13 mouse cellular contexts compared by ENCODE assay signal in genomic region chr1:86916355-86916984, GRCm38 (mm10).
DNase-seq lines count a peak whose midpoint lies in the region; ATAC-seq and TF ChIP-seq lines count a peak whose summit lies in the region.
"Had no signal": no experiment of that assay in that cellular context is flagged by ENCODE, and none has a peak within 500 bp of the region (broad histone marks: within the 10 kb centered on the region; RNA-seq: fewer than 3 reads in every experiment).

No protein-coding gene starts in this region.

- DNase-seq in left cerebral cortex, adult 2 months (ENCODE audit: extremely low spot score in 1 of 2, low spot score in 2 of 2), result no peak
- no peak for DNase-seq in left cerebral cortex, postnatal 25 days (ENCODE audit: low spot score in 2 of 2)
- peak; percentile 13 for DNase-seq in brain, embryonic 14.5 days (ENCODE audit: low read depth)
- DNase-seq in hindbrain, embryonic 14.5 days (ENCODE audit: low spot score), result no peak
- no peak for DNase-seq in left cerebral cortex, postnatal 10 days (ENCODE audit: extremely low spot score in 1 of 2, low spot score in 2 of 2)
- DNase-seq in left cerebral cortex, adult 11 months (ENCODE audit: low spot score), result no peak
- DNase-seq: cerebellum, adult 9-11 months; kidney, adult 2 months; kidney, postnatal 4 days; right cerebral cortex, adult 18-20 months had no signal

- TF ChIP-seq CTCF in left cerebral cortex, adult 2 months (IDR thresholded peaks at IDR 0.05), result no peak
- no peak for TF ChIP-seq CTCF in brain, embryonic 14.5 days (IDR thresholded peaks at IDR 0.05; ENCODE audit: borderline replicate concordance, extremely low read depth, insufficient read depth, insufficient read length)

- 60% methylated on average over 8 of the region's 8 CpGs for WGBS in hindbrain, embryonic 14.5 days
- 34% methylated on average over 8 of the region's 8 CpGs for WGBS in liver, embryonic 16.5 days (ENCODE audit: insufficient replicate concordance)
- WGBS in intestine, embryonic 16.5 days, result 73% methylated on average over 8 of the region's 8 CpGs

- TF ChIP-seq POLR2A in brain, embryonic 14.5 days (IDR thresholded peaks at IDR 0.05; ENCODE audit: borderline replicate concordance, extremely low read depth, insufficient read depth, insufficient read length, poor library complexity, severe bottlenecking), result no peak

- H3K9me3 ChIP-seq in hindbrain, embryonic 14.5 days (ENCODE audit: control insufficient read depth, low read length), result no peaks in the 10 kb centered on the region
- no peaks in the 10 kb centered on the region for H3K9me3 ChIP-seq in liver, embryonic 16.5 days (replicated peaks; ENCODE audit: control insufficient read depth, low read length)
- H3K9me3 ChIP-seq in intestine, embryonic 16.5 days (ENCODE audit: control insufficient read depth, low read length), result no peaks in the 10 kb centered on the region
- H3K9me3 ChIP-seq: midbrain, embryonic 12.5 days had no signal

- H3K4me1 ChIP-seq in hindbrain, embryonic 14.5 days (replicated peaks; ENCODE audit: control insufficient read depth, insufficient read depth, low read length), result no peaks in the 10 kb centered on the region
- H3K4me1 ChIP-seq in liver, embryonic 16.5 days (ENCODE audit: control insufficient read depth, low read depth, low read length), result peaks cover 10% of the 10 kb centered on the region
- H3K4me1 ChIP-seq in intestine, embryonic 16.5 days (ENCODE audit: control insufficient read depth, insufficient read depth, low read length), result no peaks in the 10 kb centered on the region

- no peak overlapping the region for H3K9ac ChIP-seq in hindbrain, embryonic 14.5 days
- H3K9ac ChIP-seq in liver, embryonic 16.5 days (ENCODE audit: low read depth, low read length), result no peak overlapping the region
- H3K9ac ChIP-seq in intestine, embryonic 16.5 days (ENCODE audit: low read depth, low read length), result no peak overlapping the region
- H3K9ac ChIP-seq: midbrain, embryonic 12.5 days had no signal

- no peak overlapping the region for H3K4me2 ChIP-seq in hindbrain, embryonic 14.5 days (replicated peaks)
- peak overlapping the region; percentile 17 for H3K4me2 ChIP-seq in liver, embryonic 16.5 days (ENCODE audit: low read depth, low read length)
- H3K4me2 ChIP-seq in intestine, embryonic 16.5 days (ENCODE audit: low read depth, low read length), result no peak overlapping the region
- H3K4me2 ChIP-seq: midbrain, embryonic 12.5 days had no signal

- no peaks in the 10 kb centered on the region for H3K27me3 ChIP-seq in hindbrain, embryonic 14.5 days (ENCODE audit: control insufficient read depth, insufficient read depth, low read length)
- no peaks in the 10 kb centered on the region for H3K27me3 ChIP-seq in liver, embryonic 16.5 days (ENCODE audit: control insufficient read depth, insufficient read depth, low read depth, low read length)
- H3K27me3 ChIP-seq in intestine, embryonic 16.5 days (replicated peaks; ENCODE audit: control insufficient read depth, insufficient read depth, low read length), result no peaks in the 10 kb centered on the region
- H3K27me3 ChIP-seq: midbrain, embryonic 12.5 days had no signal

- intact Hi-C loops in left cerebral cortex, adult 2 months (cut with DNase I), result no loop called here
- intact Hi-C loops in left cerebral cortex, postnatal 25 days (cut with DNase I), result loop anchor here (2.0 kb wide), 1 partner anchor 14 kb away; no protein-coding TSS in a partner anchor
- intact Hi-C loops in left cerebral cortex, postnatal 10 days (cut with DNase I), result no loop called here

- H3K36me3 ChIP-seq in hindbrain, embryonic 14.5 days (replicated peaks; ENCODE audit: control insufficient read depth, insufficient read depth), result no peaks in the 10 kb centered on the region
- H3K36me3 ChIP-seq in liver, embryonic 16.5 days (ENCODE audit: control insufficient read depth, insufficient read depth), result no peaks in the 10 kb centered on the region
- no peaks in the 10 kb centered on the region for H3K36me3 ChIP-seq in intestine, embryonic 16.5 days (ENCODE audit: control insufficient read depth, insufficient read depth, low read length)
- H3K36me3 ChIP-seq: midbrain, embryonic 12.5 days had no signal

- peak overlapping the region; percentile 56 for H3K27ac ChIP-seq in left cerebral cortex, adult 2 months
- 0 out of 2 replicates have a peak overlapping the region, but pooled peaks have one; percentile 27 for H3K27ac ChIP-seq in hindbrain, embryonic 14.5 days
- H3K27ac ChIP-seq in liver, embryonic 16.5 days (ENCODE audit: low read length), result peak overlapping the region; percentile 62
- no peak overlapping the region for H3K27ac ChIP-seq in intestine, embryonic 16.5 days (ENCODE audit: low read length)
- H3K27ac ChIP-seq: midbrain, embryonic 12.5 days had no signal

- no peak overlapping the region for H3K4me3 ChIP-seq in left cerebral cortex, adult 2 months
- H3K4me3 ChIP-seq in hindbrain, embryonic 14.5 days (replicated peaks; ENCODE audit: low read length), result no peak overlapping the region
- H3K4me3 ChIP-seq in liver, embryonic 16.5 days (ENCODE audit: low read depth, low read length), result no peak overlapping the region
- no peak overlapping the region for H3K4me3 ChIP-seq in intestine, embryonic 16.5 days (ENCODE audit: low read length)
- H3K4me3 ChIP-seq: midbrain, embryonic 12.5 days had no signal

- no peak for ATAC-seq in hindbrain, embryonic 14.5 days (ENCODE audit: low FRiP score)
- peak; percentile 97 for ATAC-seq in liver, embryonic 16.5 days (ENCODE audit: low read depth)
- ATAC-seq in intestine, embryonic 16.5 days, result no peak
